Mouse (Mus musculus): ENCODE data around the gene Hmgcs1.
"Not testable (repeated sequence)": the region's sequence is repeated elsewhere in the genome, so short reads cannot be mapped to it uniquely, and the experiment has no call there.

The Hmgcs1 gene

DNA sequence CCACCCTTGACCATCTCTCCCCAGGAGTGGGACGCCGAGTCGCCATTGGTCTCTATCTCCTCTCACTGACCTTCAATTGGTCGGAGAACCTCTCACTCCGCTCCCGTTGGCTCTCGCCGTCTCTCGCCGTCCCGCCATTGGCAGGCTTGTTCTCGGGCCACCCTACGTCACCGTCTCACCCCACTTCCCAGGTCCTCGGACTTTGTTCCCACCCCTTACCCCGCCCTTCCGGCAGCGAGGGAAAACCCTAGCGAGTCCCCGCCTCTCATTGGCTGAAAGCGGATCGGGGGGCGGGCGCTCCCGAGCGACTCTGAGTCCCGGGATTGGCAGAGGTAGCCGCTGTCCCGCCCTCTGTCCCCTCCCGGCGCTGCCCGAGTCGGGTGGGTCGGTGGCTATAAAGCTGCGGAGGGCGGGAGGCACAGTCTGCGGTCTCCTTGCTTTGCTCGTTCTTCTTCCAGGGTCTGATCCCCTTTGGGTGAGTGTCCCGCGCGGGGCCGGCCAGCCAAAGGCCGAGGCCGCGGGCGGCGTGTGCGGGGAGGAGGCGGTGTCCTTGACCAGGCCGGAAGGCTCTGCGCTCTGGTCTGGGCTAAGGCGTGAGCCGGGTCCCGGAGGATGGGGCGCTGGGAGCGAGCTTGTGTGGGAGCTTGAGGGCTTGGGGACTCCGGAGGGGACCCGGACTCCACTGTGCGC lies at the start of gene Hmgcs1:
TSS of gene Hmgcs1 (plus strand) at position 341 of the 690 bp plus-strand sequence.
- DNase-seq (ENCODE audit: extremely low read depth, low read depth, low spot score) = peak; percentile 85

- DNase-seq (ENCODE audit: extremely low read depth, low read depth, low spot score) = no peak
Observed at GRCm38 (mm10) chr13:119640504-119640903, 49.7 kb upstream of the Hmgcs1 start.

GRCm38 (mm10) chr13:119641145-119641544 lies 49.0 kb upstream of the Hmgcs1 start:
- DNase-seq (ENCODE audit: extremely low read depth, low read depth, low spot score) = no peak

DNA sequence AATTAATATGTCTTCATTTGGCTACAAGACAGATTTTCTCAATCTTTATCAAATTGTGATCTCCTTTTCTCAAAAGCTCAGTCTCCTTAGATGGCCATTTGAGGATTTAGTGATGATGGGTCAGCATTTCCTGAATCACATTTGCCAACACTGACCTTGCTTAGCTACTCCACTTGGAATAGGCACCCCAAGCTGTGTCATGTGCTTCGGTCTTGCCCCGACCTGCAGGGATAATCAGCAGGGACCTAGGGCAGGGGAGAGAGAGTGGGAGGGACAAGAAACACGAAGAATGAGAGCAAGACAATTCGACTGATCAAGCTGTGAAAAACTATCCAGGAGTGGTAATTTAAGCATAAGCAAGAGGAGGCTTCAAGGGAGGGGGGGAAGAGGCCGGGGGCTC lies 45.4 kb upstream of the Hmgcs1 start:
- no peak for DNase-seq (ENCODE audit: extremely low read depth, low read depth, low spot score)

DNA sequence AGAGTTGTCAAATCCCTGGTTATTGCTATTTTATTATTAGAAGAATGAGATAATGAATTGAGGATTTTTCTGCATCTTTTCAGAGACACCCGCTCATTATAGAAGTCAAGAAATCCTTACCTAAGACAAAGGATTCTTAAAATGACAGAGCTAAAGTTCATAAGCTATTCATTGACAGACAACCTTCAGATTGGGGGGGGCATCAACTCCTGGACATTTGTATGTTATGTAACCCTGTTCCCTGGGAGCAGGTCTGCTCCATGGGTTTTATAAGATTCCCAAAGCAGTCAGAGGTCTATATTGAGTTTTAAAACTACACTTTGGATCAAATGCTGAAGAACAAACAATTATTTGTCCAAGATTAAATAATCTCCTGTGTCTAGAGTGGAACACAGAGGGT lies 43.7 kb upstream of the Hmgcs1 start:
- no peak for DNase-seq (ENCODE audit: extremely low read depth, low read depth, low spot score)

DNA sequence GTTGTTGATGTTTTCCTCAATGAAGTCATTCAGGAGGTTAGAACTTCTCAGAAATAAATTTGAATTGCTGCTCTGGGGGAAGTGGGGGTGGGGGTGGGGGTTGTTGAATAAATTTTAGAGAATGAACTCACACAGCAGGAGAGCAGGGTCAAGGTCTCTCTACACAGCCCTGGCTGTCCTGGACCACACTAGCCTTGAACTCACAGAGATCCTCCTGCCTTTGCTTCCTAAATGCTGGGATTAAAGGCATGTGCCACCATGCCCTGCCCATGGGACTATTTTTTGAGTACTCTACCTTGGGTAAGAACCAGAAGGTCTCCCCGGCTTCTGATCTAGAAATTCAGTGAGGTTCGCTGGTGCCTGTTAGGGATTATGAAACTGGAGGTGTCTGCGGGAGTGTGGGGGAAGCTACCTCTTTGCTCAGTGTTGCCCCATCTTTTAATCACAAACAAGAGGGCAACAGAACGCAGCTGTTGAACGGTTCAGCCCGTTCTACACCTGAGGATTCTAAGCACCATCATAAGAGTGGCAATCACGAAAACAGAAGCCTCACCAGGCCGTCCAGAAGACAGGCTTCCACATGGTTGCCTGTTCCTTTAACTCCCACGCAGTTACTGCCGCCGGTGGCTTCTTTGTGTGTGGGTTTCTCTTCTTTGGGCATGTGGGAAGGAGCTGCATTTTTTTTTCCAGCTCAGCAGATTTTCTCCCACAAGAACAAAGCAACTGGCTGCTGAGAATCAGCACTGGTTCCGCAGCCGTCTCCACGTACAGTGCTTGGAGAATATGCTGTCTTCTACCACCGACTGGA lies 41.1 kb upstream of the Hmgcs1 start:
- DNase-seq (ENCODE audit: extremely low read depth, low read depth, low spot score) = no peak

GRCm38 (mm10) chr13:119649699-119650046 lies 40.5 kb upstream of the Hmgcs1 start:
- DNase-seq (ENCODE audit: extremely low read depth, low read depth, low spot score) = no peak

DNA sequence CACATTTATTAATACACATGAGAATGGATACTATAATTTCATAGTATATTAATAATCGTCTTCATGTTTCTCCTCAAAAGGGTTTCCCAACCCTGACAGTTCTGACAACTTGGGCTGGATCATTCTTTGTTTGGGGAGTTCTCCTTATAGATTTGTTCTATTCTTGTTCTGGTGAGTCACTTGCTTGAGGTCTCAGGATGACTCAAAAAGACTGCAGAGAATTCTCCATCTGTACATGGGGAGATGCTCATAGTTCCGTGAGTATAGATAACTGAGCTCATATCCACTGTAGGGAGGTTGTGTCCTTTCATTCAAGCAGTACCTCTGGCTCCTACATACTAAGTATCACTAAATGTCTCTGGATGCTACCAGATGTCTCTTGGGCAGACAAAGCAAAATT lies 35.4 kb upstream of the Hmgcs1 start:
- no peak for DNase-seq (ENCODE audit: extremely low read depth, low read depth, low spot score)

DNA sequence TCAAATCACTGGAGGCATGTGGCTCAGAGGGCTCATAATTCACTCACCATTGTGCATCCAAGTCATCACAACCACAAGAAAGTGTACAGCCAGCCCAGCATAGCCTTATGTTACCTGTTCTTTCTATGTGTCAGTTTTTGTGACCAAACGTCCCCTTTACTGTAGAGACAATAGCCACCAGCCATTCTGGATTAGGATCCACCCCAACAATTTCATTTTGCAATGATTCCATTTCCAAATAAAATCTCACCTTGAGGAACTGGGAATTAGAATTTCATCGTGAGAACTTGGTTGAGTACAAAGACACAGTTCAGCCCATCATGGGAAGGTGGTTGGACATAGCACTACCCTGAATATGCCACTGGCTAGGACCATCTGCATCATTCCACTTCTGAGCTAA lies 33.9 kb upstream of the Hmgcs1 start:
- peak; percentile 84 for DNase-seq (ENCODE audit: extremely low read depth, low read depth, low spot score)

GRCm38 (mm10) chr13:119656846-119657416 lies 33.2 kb upstream of the Hmgcs1 start:
- peak; percentile 99 for DNase-seq (ENCODE audit: extremely low read depth, low read depth, low spot score)

DNA sequence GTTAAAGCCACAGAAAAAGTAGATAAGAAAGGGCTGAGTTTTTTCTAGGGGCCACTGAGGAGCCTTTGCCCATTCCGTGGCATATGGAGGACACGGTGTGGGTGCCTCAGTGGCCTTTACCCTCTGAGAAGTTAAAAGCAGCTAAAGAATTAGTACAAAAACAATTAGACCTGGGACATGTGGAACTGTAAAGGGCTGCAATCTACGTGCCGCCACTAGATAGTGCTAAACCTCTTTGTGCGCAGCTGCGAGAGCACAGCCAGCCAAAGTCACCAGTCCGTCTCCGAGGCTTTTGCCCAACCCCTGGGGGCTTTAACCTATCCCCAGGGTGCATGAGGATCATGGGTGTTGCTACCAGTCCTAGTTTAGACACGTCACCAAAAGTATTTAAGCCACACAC lies 28.8 kb upstream of the Hmgcs1 start:
- not testable (repeated sequence) for DNase-seq (ENCODE audit: extremely low read depth, low read depth, low spot score)

GRCm38 (mm10) chr13:119678794-119679193 lies 11.4 kb upstream of the Hmgcs1 start:
- no peak for DNase-seq (ENCODE audit: extremely low read depth, low read depth, low spot score)

GRCm38 (mm10) chr13:119679721-119680120 lies 10.5 kb upstream of the Hmgcs1 start:
- DNase-seq (ENCODE audit: extremely low read depth, low read depth, low spot score) = peak; percentile 97

DNA sequence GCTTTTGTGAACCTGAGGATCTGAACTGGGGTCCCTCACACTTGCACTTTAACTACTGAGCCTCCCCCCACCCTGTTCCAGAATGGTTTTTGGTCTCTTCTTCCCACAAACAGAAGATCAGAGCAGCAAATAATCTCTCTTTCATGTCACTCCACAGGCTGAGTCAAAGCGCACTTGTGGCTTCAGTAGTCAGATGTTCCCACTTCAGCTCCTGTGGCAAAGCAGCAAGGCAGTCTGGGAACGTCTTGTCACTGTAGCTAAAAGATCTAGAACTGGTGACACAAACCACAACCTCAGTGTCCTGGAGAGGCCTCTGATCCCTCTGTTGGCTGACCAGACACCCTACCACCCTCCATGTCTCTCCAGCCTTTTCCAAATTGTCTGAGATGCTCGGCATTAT lies 9.0 kb upstream of the Hmgcs1 start:
- DNase-seq (ENCODE audit: extremely low read depth, low read depth, low spot score) = no peak

- peak; percentile 77 for DNase-seq (ENCODE audit: extremely low read depth, low read depth, low spot score)
Observed at GRCm38 (mm10) chr13:119684416-119685177, 5.6 kb upstream of the Hmgcs1 start.

DNA sequence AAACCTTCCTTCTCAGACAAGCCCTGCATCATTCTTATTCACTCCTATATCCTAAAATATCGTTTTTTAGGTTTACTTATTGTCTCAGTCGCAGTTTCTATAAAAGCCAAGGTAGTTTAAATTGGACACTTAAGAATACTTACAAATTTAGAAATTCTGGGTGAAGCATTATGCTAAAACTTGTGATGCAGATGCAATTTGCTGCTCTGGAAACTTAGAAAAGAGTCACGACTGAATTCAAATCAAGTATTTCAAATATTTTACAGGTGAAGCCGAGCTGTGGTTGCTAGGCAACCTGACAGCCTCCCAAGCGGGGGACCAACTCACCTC lies 505 bp upstream of the Hmgcs1 start:
- no peak for DNase-seq (ENCODE audit: extremely low read depth, low read depth, low spot score)

- no peak for DNase-seq (ENCODE audit: extremely low read depth, low read depth, low spot score)
Observed at GRCm38 (mm10) chr13:119690876-119691620, 869 bp downstream of the Hmgcs1 start.

DNA sequence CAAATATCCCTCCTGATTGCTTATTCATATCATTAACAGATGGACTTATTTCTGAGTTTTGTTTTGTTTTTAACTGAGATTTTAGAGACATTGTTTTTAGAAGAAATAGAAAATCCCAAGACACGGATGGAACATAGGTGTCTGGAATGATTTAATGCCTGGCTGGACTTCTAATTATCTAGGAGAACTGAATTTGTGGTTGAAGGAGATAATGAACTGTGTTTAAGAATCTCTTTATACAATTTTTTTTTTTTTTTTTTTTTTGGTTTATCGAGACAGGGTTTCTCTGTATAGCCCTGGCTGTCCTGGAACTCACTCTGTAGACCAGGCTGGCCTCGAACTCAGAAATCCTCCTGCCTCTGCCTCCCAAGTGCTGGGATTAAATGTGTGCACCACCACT lies 1.8 kb downstream of the Hmgcs1 start:
- DNase-seq (ENCODE audit: extremely low read depth, low read depth, low spot score) = not testable (repeated sequence)

GRCm38 (mm10) chr13:119695676-119696075 lies 5.5 kb downstream of the Hmgcs1 start:
- DNase-seq (ENCODE audit: extremely low read depth, low read depth, low spot score) = no peak

- DNase-seq (ENCODE audit: extremely low read depth, low read depth, low spot score) = no peak
Observed at GRCm38 (mm10) chr13:119696496-119696895, 6.3 kb downstream of the Hmgcs1 start.

DNA sequence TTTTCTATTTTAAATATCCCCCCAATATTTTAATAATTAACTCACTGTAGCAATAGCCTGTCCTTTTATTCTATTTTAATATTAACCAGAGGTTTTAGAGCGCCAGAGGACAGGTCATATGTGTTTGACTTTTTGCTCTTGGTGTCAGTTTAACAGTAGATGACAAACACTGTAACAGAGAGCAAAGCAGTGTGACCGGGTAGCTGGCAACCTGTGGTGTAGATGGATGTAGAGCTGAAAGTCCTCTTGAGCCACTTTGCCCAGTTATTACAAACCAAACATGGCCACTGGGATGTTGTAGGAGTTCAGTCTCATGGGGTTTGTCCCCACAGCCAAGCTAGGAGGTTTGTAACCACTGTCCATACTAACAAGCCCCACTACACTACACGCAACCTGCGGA lies 8.3 kb downstream of the Hmgcs1 start:
- DNase-seq (ENCODE audit: extremely low read depth, low read depth, low spot score) = no peak

Data from fat pad, adult 2 months (tissue).